Mouse (Mus musculus) megakaryocyte, adult 5-6 weeks (primary cell): Measurements from ENCODE around the gene Elavl2. TPM values are rescaled to one million over a fixed set of nuclear protein-coding genes. Genes with fewer than 3 reads are reported as not detected.

Source experiments
- ATAC-seq: 2 replicates; pipeline ENCODE4 v1.8.0; 2016; ENCODE audit warnings: mild to moderate bottlenecking, inconsistent platforms; ENCODE audit not compliant: poor library complexity, severe bottlenecking
- total RNA-seq, 2 experiments: library from RNA; stranded (forward) in 1 of 2; stranded (reverse) in 1 of 2; fragments of 153-499, 151-499 nt in 1 of 2; fragments of 221-1000, 200-1000 nt in 1 of 2; gene quantifications; 2 replicates each; pipeline versions ENCODE4 v1.2.3 to v1.2.4; 2015 to 2017

Gene Elavl2
- total RNA-seq (2015), result not detected in 2 replicates
- not detected in 2 replicates for total RNA-seq (2017)

DNA sequence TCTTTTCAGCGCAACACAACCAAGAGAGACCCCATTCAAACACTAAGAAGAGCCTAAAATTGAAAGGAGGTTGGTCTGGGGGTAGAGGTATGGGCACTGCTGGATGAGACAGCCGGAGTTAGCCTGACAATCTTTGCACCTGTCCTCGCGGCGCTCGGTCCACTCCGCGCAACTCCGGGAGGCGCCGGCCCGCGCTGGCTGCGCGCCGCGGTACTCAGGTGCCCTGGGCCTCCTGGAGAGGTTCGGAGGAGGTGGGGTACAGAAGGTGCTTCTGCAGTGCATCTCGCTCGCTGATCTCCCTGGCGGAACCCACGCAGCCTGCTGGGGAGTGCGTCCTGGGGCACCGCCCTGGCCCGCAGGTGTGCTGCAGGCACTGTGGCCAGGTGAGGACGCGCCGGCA, at the start of gene Elavl2:
Elavl2 (minus strand) TSS at position 363 of the 400 bp plus-strand sequence.
- no peak for ATAC-seq

DNA sequence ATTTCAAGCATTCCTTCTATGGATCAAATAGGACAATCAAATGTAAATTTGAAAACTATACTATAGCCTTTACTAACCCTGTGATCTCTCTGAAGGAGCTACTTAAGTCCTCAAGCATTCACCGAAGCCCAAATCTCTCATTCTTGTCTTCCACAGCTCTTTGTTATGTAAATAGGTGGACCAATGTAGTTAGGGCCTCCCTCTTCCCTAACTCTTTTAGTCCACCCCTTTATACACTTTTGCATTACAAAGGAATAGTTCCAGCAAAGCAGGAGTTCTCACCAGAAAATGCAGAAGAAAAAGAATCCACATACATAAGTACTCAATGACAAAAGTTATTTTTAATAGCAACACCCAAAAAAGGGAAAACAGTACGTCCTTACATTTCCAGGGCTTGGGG, 47.3 kb upstream of the Elavl2 start:
- ATAC-seq, result no peak

DNA sequence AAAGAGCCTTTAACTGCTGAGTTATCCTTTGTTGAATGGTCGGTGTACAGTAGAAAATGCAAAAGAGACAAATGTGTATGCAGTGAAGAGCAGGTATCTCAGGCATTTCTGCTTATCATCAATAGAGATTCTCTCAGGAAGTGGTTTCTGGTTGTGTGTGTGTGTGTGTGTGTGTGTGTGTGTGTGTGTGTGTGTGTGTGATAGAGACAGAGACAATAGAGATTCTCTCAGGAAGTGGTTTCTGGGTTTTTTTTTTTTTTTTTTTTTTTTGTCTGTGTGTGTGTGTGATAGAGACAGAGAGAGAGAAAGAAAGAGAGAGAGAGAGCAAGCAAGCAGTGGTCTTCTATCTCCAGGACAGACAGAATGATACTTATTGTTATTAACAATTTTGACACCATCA, 15.0 kb upstream of the Elavl2 start:
- ATAC-seq, result no peak

DNA sequence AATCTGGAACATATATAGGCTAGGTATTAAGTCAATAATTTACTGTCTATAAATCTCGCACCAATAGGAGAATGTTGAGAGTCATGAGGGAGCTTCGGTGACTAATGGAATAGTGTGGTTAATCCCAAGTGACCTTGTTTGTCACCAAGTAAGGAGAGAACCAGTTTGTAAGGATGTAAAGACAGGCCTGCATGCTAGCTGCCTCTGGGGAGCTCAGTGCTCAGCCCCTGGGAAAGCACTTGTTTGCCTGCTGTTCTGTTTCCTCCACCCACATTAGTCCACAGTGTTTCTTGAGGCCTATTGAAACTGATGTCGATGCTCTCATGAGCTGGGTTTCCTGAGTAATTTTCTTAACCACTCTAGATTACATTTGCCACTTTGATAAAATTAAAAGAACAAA, 4.5 kb upstream of the Elavl2 start:
- no peak for ATAC-seq

DNA sequence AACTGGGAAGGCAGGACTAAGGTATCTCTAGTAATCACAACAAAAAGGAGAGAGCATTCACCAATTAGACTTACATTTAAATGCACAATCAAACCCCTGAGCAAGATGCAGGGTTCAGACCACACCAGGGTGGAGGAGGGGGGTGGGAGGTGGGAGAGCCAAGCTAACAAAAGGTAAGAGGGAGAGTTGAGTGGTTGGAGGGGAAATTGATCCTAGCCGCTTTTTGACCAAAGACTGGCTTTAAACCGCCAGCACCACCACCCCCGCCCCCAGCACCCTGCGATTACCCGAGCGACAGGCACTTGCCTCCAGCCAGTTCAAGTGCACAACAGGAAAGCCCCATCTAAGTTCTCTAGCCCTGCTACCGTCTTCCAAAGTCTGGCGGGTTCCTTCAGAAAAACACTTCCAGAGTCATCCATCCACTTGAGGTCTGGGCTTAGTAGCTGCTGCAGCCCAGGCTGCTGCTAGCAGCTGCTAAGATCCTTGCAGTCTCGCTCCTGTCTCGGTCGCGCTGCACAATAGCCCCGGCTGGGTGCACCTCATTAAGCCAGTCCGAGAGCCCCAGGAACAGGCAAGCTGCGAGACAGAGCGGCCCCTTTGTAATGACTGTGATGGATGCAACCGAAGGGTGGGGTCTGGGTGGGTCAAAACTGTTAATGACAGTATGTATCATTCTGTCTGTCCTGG, 932 bp downstream of the Elavl2 start:
- ATAC-seq, result no peak

DNA sequence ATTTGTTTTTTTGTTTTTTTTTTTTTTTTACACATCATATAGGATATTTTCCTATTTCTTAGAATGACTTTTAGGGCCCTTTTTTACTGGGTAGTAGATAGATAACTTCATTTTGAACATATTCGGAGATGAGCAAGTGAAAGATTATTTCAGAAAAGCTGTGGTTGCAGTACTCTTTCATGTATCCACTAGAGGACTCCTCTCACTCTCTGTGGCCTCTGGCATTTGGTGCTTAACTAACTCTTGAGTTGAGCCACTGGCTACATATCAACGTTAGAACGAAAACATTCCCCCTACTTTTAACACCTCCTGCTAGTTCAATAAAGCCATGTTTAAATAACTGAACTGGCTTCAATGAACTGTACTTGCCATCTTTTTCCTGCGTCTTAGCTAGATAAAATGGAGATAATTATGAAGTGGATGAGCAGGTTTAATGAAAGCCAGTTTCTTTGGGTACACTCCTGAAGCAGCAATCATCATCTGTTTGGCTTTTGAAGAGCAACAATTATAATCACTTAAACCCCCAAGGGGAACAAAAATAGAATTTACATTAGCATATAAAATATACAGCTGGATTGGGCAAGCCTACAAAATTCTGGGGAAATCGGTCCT, 8.5 kb downstream of the Elavl2 start:
- no peak for ATAC-seq

DNA sequence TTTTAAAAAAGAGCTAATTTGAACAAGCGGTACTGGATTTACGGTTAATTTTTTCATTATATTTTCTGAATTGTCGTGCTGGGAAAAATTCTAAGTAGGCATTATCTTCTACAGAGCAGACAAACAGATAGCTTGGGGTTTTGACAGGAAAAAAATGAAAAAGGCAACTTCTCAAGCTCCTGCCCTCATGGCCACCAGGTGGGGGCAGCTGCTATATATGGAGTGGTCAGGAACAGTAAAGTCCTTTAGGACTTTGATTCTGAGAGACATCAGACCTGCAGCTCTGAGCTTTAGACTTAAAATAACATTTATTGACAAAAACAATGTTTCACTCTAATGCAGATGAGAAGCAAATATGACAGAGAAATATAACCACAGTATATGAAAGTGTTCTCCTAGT, 12.9 kb downstream of the Elavl2 start:
- no peak for ATAC-seq

DNA sequence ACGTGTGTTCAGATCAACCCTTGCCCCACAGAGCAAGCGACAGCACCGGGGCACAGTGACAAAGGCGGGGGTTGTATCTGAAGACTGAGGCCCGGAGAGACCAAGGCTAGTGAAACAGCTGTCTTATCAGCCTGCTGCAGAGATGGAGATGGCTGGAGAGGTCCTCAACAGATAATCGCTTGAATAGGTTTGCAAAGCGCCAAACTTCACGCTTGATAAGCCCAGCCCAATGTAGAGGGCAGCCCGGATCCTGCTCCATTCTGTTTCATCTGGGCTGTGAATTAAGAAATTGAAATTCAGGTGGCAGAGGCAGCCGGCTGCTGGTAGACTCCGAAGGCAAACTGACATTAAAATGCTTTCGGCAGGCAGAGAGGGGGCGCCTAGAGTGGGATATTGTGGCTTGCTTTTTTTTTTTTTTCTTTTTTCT, 19.4 kb downstream of the Elavl2 start:
- ATAC-seq, result no peak

DNA sequence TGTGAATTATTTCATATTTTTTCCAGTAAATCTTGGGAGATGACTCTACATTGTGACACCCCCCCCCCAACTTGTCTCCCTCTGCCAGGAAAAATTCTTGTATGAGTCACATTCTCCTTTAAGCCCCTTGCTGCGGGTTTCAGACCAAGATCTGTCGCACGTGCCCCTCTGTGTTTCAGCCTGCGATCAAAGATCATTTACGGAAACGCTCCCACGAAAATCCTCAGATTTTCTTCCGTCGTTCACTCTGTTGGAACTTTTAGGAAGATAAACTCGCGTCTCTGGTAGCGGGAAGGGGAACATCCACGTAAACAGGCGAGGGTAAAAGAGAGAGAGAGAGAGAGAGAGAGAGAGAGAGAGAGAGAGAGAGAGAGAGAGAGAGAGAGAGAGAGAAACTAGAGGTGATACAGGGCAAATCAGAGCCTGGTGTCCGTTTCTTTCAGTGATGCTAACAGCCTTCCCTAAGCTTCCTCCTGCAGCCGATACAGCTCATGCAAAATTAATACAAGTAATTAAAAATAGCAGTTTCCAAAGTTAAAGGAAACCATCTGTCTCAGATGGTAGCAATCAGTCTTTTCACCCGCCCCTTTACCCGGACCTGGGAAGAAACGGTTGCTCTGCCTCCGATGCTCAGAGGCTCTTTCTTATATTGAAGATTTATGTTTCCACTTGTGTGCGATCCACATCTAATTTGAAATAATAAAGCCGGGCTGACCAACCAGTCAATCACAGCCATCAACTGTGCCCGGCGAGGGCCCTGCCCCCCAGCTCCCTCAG, 20.1 kb downstream of the Elavl2 start:
- ATAC-seq, result no peak

DNA sequence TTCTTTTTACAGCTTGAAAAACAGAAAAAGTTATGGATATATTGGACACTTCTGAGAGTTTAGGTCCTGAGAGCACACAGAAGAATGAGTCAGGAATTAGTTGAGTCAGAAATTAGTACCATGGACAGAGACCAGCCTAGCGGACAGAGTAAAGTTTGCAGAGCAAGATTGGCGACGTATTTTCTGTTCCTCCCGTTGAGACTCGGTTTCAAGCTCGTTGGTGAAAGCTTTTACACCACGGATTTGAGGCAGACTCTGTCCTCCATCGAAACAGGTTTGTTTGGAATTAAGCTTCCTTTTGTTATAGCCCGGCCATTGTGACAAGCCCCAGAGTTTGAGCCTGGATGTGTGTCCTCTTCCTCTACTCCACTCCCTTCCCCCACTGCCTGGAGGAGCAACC, 21.0 kb downstream of the Elavl2 start:
- no peak for ATAC-seq

DNA sequence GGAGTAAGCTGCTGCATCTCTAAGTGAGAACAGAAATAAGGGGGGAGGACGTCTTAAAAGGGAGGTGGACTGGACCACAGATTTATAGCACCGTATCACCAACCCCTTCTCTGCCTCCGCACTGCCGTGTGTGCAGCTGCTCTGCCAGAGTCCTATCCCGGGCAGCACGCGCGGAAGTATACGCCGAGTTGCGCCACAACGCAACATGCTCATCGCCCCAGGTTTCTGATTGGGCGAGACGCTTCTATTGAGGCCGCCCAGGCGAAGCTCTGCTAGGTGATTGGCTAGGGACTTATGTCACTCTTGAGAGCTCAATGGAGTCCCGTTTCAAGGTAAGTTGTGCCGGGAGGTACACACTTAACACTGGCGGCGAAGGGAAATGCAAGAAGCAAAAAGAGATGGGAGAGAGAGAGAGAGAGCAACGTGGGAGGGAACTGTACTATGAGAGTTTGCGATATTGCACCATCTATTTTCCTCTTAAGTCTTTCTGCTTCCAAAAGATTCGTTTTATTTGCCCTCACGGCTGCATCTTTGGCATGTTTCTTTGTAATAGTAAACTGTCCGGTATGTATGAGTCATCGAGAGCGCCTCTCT, 24.2 kb downstream of the Elavl2 start:
- ATAC-seq, result peak; percentile 43; the same call in 1 of the 2 replicates

DNA sequence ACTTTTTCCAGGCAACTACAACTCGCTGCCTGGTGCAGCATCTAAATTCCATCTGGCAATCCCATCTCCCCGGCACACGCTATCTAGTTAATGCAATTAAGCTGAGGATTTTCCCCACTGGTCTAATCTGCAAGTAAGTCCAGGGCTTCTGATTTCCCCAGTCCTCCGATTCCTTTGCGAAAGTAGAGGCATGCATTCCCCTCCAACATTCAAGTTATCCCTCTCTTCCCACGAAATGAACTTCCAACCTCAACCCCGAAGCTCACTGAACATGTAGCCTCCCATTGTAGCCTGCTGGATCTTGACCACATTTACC, 25.3 kb downstream of the Elavl2 start:
- ATAC-seq, result no peak

DNA sequence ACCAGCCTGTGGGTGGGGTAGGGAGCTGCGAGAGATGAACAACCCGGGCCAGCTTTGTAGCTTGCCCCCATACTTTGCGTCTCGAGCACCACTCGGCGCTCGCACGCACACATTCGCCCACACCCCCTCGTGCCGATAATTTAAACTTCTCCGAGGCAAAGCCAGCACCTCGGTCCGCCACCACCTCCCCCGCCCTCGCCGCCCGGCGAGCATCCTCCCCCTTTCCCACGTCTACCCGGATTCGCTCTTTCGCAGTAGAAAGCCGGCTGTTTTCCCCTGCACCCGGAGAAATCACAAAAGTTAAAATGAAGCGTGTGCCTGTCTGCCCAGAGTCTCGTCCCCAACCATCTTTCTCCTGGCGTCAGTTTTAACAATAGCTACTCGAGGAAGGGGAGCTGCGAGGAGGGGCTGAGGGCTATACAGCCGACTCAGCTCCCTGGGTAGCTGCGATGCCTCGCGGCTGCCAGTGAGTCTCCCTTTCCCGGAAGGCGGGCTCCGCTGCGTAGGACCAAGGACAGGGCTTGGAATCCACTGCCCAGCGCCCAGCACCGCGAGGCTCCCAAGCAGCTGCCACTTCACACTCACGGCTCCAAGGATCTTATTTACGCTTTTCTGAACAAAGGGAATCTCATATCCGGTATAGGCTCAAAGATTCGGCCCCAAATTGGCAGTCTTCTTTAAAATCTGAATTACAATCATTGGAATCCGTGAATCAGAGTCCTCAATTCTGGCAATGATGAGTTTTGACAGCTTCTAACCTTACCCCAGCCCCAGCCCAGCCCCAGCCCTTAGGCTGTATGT, 25.8 kb downstream of the Elavl2 start:
- ATAC-seq, result no peak

DNA sequence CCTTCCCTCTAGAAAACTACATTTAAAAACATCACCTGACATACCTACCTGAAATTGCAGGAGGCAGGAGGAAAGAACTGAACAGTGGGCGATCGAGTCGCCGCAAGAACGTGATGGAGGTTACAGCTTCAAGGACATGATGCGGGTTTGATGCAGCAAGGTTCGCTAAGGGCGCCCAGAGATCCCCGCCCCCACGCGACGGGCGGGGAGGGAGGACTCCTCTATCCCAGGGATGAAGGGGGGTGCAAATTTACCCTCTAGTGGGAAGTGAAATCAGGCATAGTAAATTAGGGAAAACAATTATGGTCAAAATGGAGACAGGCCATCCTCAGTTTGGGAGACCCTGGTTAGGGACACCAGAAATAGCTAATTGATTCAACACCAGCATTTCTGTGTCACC, 27.7 kb downstream of the Elavl2 start:
- no peak for ATAC-seq

DNA sequence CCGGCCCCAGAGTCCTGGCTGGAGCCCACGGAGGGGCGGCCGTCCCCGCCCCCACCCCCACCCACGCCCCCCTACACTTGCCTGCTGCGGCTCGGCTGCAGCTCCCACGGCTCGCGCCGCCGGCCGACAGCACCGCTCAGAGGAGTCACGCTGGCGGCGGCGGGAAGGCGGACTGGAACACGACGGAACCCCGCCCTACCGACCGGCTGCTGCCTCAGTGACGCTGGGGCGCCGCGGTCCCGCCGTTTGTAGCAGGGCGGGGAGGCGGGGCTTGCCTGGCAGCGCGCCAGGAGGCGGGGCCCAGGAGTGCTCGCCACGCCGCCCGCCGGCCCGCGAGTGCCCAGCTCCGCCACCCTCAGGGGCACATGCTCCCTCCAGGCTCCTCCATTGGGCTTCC, 28.8 kb downstream of the Elavl2 start:
- ATAC-seq, result no peak

DNA sequence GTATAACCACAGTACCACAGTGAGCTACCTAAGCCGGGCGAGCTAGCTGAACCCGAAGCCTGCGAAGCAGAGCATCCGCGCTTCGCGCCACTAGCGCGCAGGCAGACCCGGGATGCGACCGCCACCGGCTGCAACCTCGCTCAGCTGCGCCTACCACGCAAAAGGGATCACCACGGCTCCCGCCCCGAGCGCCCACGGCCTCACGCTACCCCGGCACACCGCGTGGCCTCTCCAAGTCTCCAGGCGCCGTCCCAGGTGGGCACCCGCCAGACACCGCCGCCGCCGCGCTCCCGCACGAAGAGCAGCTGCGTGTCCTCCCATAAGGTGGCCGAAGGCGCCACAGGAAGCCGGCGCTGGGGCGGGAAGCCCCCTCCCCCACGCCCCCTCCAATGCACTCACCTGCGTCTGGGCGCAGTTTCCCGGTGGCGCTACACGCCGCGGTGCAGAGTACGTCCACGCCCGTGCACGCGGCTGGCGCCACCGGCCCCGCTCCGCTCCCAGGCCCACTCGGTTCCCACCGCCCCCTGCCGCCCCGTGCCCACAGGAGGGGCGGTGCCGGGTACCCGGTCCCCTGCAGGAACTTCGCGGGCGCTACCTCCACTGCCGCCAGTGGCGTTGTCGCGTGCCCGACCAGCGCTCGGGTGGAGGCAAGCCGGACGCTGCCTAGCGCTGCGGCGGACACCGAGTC, 29.3 kb downstream of the Elavl2 start:
- no peak for ATAC-seq

DNA sequence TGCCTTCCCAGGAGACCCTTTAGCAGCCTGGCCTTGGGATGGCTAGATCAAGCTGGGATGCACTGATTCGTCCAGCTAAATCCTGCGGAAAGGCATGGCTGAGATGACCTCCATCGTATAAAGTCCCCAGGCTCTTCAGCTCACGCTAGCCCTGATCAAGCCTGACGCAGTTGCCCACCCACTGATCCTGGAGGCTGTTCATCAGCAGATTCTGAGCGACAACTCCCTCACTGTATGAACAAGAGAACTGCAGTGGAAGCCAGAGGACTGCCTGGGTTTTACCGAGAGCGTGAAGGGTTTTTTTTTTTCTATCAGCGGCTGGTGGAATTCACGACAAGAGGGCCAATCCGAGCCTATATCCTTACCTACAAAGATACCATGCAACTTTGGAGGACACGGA, 35.3 kb downstream of the Elavl2 start:
- ATAC-seq, result no peak

DNA sequence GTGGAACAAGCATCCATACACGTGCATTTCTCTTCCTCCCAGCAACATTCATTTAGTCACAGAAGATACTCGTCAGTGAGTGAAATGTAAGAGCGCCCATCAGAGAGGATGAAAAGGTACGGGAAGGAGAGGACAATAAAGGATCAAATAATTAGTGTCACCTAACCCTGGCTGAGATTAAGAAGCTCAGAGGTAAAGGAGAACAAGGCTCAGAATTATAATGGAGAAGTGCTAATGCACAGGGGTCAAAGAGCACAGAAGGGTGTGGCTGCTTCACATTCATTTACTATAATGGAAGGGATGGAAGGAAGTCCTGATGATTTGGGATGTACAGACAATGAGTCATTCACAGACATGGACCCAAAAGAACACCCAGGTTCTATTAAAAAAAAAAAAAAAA, 36.6 kb downstream of the Elavl2 start:
- no peak for ATAC-seq

DNA sequence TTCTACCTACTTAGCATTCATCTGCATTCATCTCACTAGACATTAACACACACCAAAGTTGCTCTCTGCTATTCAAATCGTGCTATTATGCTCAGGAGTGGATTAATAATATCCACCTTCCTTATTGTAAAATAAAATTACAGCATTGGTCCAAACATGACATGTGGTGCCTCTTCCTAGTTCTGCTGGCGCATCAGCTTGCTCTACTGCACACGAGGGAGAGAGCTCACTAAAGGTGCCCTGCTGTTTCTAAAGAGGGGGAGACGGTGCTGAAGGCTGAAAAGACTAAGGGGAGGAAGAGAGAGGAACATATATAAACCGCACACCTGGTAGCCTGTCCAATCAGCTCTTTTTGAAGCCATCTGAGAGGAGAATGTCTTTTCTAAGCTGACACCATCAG, 38.1 kb downstream of the Elavl2 start:
- no peak for ATAC-seq

DNA sequence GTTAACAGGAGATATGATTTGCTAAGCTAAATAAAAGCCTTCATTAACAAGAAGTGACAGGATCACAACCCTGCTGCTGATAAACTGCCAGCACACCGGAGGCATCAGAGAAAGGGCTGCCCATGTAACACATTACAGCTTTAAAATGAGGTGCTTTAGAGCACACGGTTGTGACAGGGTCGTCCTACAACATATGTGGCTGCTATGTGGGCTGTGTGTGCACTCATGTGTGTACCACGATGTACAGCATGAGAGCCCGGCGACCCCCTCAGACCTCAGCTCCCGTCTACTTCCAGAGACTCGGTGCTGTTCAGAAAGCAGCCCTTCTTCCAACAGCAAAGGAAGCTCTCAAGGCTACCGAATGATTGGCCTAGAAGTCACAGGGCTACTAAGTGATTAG, 47.4 kb downstream of the Elavl2 start:
- no peak for ATAC-seq
